In the genomic region with DNA sequence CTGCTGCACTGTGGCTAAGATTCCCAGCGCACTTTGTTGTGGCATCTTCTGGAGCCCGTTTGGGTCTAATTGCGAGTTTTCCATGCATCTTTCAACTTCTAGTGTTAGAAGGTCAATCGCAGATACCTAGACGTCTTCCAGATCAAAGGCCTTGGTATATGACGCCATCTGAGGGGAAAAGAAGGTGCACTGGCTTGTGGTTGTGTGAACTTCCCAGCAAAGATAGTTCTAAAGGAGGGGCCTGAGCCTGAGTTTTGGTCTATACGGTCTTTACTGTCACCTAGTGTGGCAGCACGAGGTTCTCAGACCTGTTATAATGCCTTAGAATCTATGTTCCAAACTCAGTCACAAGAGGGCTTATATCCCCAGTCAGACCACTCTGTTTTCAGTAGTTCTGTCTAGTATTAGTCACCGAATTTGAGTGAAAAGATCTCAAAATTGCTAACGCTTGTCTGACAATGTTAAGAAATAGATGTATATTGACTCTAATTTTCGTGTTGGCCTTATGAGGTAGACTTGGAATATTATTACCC, we compare ENCODE assay signal across 8 mouse cellular contexts. TPM values are rescaled to one million over a fixed set of nuclear protein-coding genes. Genes with fewer than 3 reads are reported as not detected.
DNase-seq lines count a peak whose midpoint lies in the region; ATAC-seq and TF ChIP-seq lines count a peak whose summit lies in the region.

No protein-coding gene starts in this region.

- peak overlapping the region; percentile 97 for H3K27ac ChIP-seq in kidney, adult 2 months (ENCODE audit: insufficient read depth, low read depth, low read length)
- H3K27ac ChIP-seq in hindbrain, embryonic 10.5 days, result peak overlapping the region; percentile 94
- H3K27ac ChIP-seq in midbrain, embryonic 11.5 days (ENCODE audit: low read depth, low read length), result no peak overlapping the region

- DNase-seq in kidney, adult 2 months, result no peak
- DNase-seq in kidney, adult 11 months, result no peak
- no peak for DNase-seq in G1E (ENCODE audit: low spot score)
- no peak for DNase-seq in hindbrain, embryonic 10.5 days (ENCODE audit: low spot score)
- peak; percentile 87 for DNase-seq in midbrain, embryonic 11.5 days (ENCODE audit: low spot score, missing footprints)
- no peak for DNase-seq in frontal cortex, postnatal 10 days (ENCODE audit: low spot score in 2 of 2)
- no peak for DNase-seq in adrenal gland, postnatal 25 days
- DNase-seq in cerebellum, adult 9-11 months, result no peak

- peak overlapping the region; percentile 96 for H3K4me3 ChIP-seq in kidney, adult 2 months (ENCODE audit: insufficient read depth, low read depth, low read length)
- peak overlapping the region; percentile 83 for H3K4me3 ChIP-seq in G1E (ENCODE audit: low read depth, low read length)
- H3K4me3 ChIP-seq in hindbrain, embryonic 10.5 days, result peak overlapping the region; percentile 80
- peak overlapping the region; percentile 70 for H3K4me3 ChIP-seq in midbrain, embryonic 11.5 days (ENCODE audit: low read depth, low read length)

- 40% methylated on average over 11 of the region's 11 CpGs for WGBS in kidney, adult 2 months
- WGBS in hindbrain, embryonic 10.5 days, result 41% methylated on average over 11 of the region's 11 CpGs
- 40% methylated on average over 11 of the region's 11 CpGs for WGBS in midbrain, embryonic 11.5 days

- no peak for TF ChIP-seq POLR2A in kidney, adult 2 months (IDR thresholded peaks at IDR 0.05; ENCODE audit: low read depth, low read length)

- H3K27me3 ChIP-seq in kidney, adult 2 months (replicated peaks; ENCODE audit: control insufficient read depth, insufficient read depth, low read length), result no peaks in the 10 kb centered on the region
- H3K27me3 ChIP-seq in G1E (ENCODE audit: insufficient read depth, low read length), result no peaks in the 10 kb centered on the region
- peaks cover 16% of the 10 kb centered on the region for H3K27me3 ChIP-seq in hindbrain, embryonic 10.5 days (ENCODE audit: insufficient read depth, poor library complexity, severe bottlenecking)
- peaks cover 9% of the 10 kb centered on the region; the same call in 1 of the 2 replicates for H3K27me3 ChIP-seq in midbrain, embryonic 11.5 days (ENCODE audit: control insufficient read depth, insufficient read depth, low read length)

- TF ChIP-seq CTCF in kidney, adult 2 months (conservative IDR thresholded peaks at IDR 0.05; ENCODE audit: insufficient read depth, insufficient read length, low read depth, low read length), result no peak
- no peak for TF ChIP-seq CTCF in G1E (IDR thresholded peaks at IDR 0.05; ENCODE audit: low read depth, low read length)

- peaks cover 4% of the 10 kb centered on the region; the same call in 1 of the 2 replicates for H3K4me1 ChIP-seq in kidney, adult 2 months (ENCODE audit: control insufficient read depth, insufficient read depth, low read length)
- peaks cover 25% of the 10 kb centered on the region for H3K4me1 ChIP-seq in G1E (ENCODE audit: insufficient read depth, low read depth, low read length)
- H3K4me1 ChIP-seq in hindbrain, embryonic 10.5 days (replicated peaks), result peaks cover 9% of the 10 kb centered on the region; the same call in 1 of the 2 replicates
- no peaks in the 10 kb centered on the region for H3K4me1 ChIP-seq in midbrain, embryonic 11.5 days (ENCODE audit: control insufficient read depth, insufficient read depth, low read length)

- H3K9ac ChIP-seq in midbrain, embryonic 11.5 days (ENCODE audit: low read length), result no peak overlapping the region; the same call in 1 of the 2 replicates

- H3K4me2 ChIP-seq in midbrain, embryonic 11.5 days, result peak overlapping the region; percentile 81

- no peaks in the 10 kb centered on the region for H3K9me3 ChIP-seq in G1E (replicated peaks)
- no peaks in the 10 kb centered on the region for H3K9me3 ChIP-seq in hindbrain, embryonic 10.5 days
- no peaks in the 10 kb centered on the region for H3K9me3 ChIP-seq in midbrain, embryonic 11.5 days (ENCODE audit: control insufficient read depth, low read length)

- peaks cover 2% of the 10 kb centered on the region; the same call in 1 of the 2 replicates for H3K36me3 ChIP-seq in kidney, adult 2 months (ENCODE audit: control insufficient read depth, insufficient read depth, low read length)
- H3K36me3 ChIP-seq in G1E (replicated peaks), result peaks cover 34% of the 10 kb centered on the region
- no peaks in the 10 kb centered on the region for H3K36me3 ChIP-seq in hindbrain, embryonic 10.5 days
- no peaks in the 10 kb centered on the region for H3K36me3 ChIP-seq in midbrain, embryonic 11.5 days (ENCODE audit: control insufficient read depth, insufficient read depth, low read length)

- ATAC-seq in G1E (ENCODE audit: extremely low read depth, insufficient number of reproducible peaks, low FRiP score, poor library complexity, severe bottlenecking), result no peak
- no peak for ATAC-seq in midbrain, embryonic 11.5 days (ENCODE audit: low FRiP score)

RNA-seq across cellular contexts. Expression of a gene that starts 1.1 kb away (rescaled TPM):
- polyA plus RNA-seq in kidney, adult 2 months (2012; rRNA removed), result 1,535 and 1,611 TPM in 2 replicates
- 1,532 and 1,746 TPM in 2 replicates for total RNA-seq in G1E (2014; fragmentation: Nextera tagmentation)
- 1,452 and 1,581 TPM in 2 replicates for total RNA-seq in G1E (2017)
- polyA plus RNA-seq in G1E (2012), result 537 and 1,129 TPM in 2 replicates
- 84.6 and 101 TPM in 2 replicates for polyA plus RNA-seq in hindbrain, embryonic 10.5 days (2016; fragmentation: Nextera tagmentation; extraction: Ambion mirVana)
- 108 and 118 TPM in 2 replicates for polyA plus RNA-seq in midbrain, embryonic 11.5 days (2014; fragmentation: Nextera tagmentation; extraction: Ambion mirVana)
- 33.1 and 41.1 TPM in 2 replicates for total RNA-seq in adrenal gland, postnatal 25 days (2021)

RNA-seq across cellular contexts. Expression of a gene that starts 23.9 kb away (rescaled TPM):
- 359 and 491 TPM in 2 replicates for polyA plus RNA-seq in kidney, adult 2 months (2012; rRNA removed)
- total RNA-seq in G1E (2014; fragmentation: Nextera tagmentation) (18.5 TPM in 2 replicates), G1E (2017) (1.1 and 1.2 TPM in 2 replicates)
- 1.7 and 3.9 TPM in 2 replicates for polyA plus RNA-seq in G1E (2012)
- polyA plus RNA-seq in hindbrain, embryonic 10.5 days (2016; fragmentation: Nextera tagmentation; extraction: Ambion mirVana), result 2.0 and 3.7 TPM in 2 replicates
- 3.5 and 3.9 TPM in 2 replicates for polyA plus RNA-seq in midbrain, embryonic 11.5 days (2014; fragmentation: Nextera tagmentation; extraction: Ambion mirVana)
- total RNA-seq in adrenal gland, postnatal 25 days (2021), result 710 and 875 TPM in 2 replicates

Comparison
In these comparisons a context has a peak if more than half of its experiments do, and no peak if none do; other contexts are left out.
1. RNA of a gene that starts 23.9 kb away (polyA plus RNA-seq): 359 to 491 TPM in kidney, adult 2 months; 3.5 to 3.9 TPM in midbrain, embryonic 11.5 days, 2.0 to 3.7 TPM in hindbrain, embryonic 10.5 days and 1.7 to 3.9 TPM in G1E; every median in the first group is over 10 times any median in the second.
2. Peak in every context shown above with its lines, with median percentiles within 50 percentile points of each other: H3K4me3 ChIP-seq.